Mouse (Mus musculus) embryonic facial prominence, embryonic 12.5 days (tissue): Measurements from ENCODE around the gene 4930562C15Rik. TPM values are rescaled to one million over a fixed set of nuclear protein-coding genes. Genes with fewer than 3 reads are reported as not detected.
"Not testable (repeated sequence)": the region's sequence is repeated elsewhere in the genome, so short reads cannot be mapped to it uniquely, and the experiment has no call there.

Experiments
- ATAC-seq: fragments of 200-750 bp; cut with Nextera tagmentation; 2 replicates; pipeline ENCODE4 v1.8.0; 2017; ENCODE audit not compliant: insufficient number of reproducible peaks, insufficient read depth, low FRiP score, low TSS enrichment
- H3K27ac ChIP-seq: fragments of 300-500 bp; sonication (generic); 2 replicates; pipeline ENCODE4 v1.5.1; 2016; ENCODE audit warnings: mild to moderate bottlenecking
- H3K27me3 ChIP-seq: fragments of 300-500 bp; sonication (generic); 2 replicates; pipeline ENCODE4 v1.6.1; 2016; ENCODE audit warnings: mild to moderate bottlenecking, moderate library complexity
- H3K36me3 ChIP-seq: fragments of 300-500 bp; sonication (generic); 2 replicates; pipeline ENCODE4 v1.6.1; 2016; ENCODE audit warnings: mild to moderate bottlenecking
- H3K4me1 ChIP-seq: fragments of 300-500 bp; sonication (generic); 2 replicates; pipeline ENCODE4 v1.6.1; 2016
- H3K4me2 ChIP-seq: fragments of 300-500 bp; sonication (generic); replicated peaks from 2 replicates; pipeline ENCODE4 v1.6.1; 2016; ENCODE audit warnings: mild to moderate bottlenecking, moderate library complexity
- H3K4me3 ChIP-seq: fragments of 300-500 bp; sonication (generic); 2 replicates; pipeline ENCODE4 v1.5.1; 2016; ENCODE audit warnings: mild to moderate bottlenecking
- H3K9ac ChIP-seq: fragments of 300-500 bp; sonication (generic); 2 replicates; pipeline ENCODE4 v1.6.1; 2016; ENCODE audit warnings: mild to moderate bottlenecking, moderate library complexity
- H3K9me3 ChIP-seq: fragments of 300-500 bp; sonication (generic); 2 replicates; pipeline ENCODE4 v1.6.1; 2016; ENCODE audit warnings: mild to moderate bottlenecking, moderate library complexity
- WGBS: fragments of 180-500 bp; shearing (Covaris S2); methylation state at CpG from one replicate; pipeline ENCODE4 v1.1.7; 2016; 5-methylcytosine and 5-hydroxymethylcytosine counted together
- polyA plus RNA-seq: library from polyadenylated mRNA; unstranded; fragments of >200 nt; fragmentation: Nextera tagmentation; extraction: Ambion mirVana; gene quantifications from 2 replicates; pipeline ENCODE4 v1.2.1, GENCODE M21; 2016

4930562C15Rik gene
- 0.50 and 0.67 TPM in 2 replicates for polyA plus RNA-seq

GRCm38 (mm10) chr16:4835191-4835590 lies at the start of gene 4930562C15Rik:
Gene 4930562C15Rik (plus strand): TSS chr16:4835416.
- Histone ChIP-seq H3K4me2 (no peak within 1 kb of the TSS), H3K4me1 (no peaks in the 10 kb centered on the region), H3K4me3 (no peak within 1 kb of the TSS), H3K27ac (no peak within 1 kb of the TSS), H3K27me3 (no peaks in the 10 kb centered on the region), H3K36me3 (no peaks in the 10 kb centered on the region), H3K9me3 (no peaks in the 10 kb centered on the region), H3K9ac (no peak within 1 kb of the TSS)
- 89% methylated on average over 3 of the region's 3 CpGs for WGBS
- no peak for ATAC-seq

GRCm38 (mm10) chr16:4785706-4786105 lies 49.5 kb upstream of the 4930562C15Rik start:
- 62% methylated on average over 4 of the region's 4 CpGs for WGBS
- Histone ChIP-seq H3K9ac (no peak overlapping the region), H3K36me3 (0 out of 2 replicates have a peak, but pooled peaks cover 4% of the 10 kb centered on the region), H3K4me3 (no peak overlapping the region), H3K27ac (no peak overlapping the region), H3K4me2 (no peak overlapping the region), H3K9me3 (no peaks in the 10 kb centered on the region), H3K27me3 (no peaks in the 10 kb centered on the region), H3K4me1 (peaks cover 39% of the 10 kb centered on the region)
- ATAC-seq, result no peak

GRCm38 (mm10) chr16:4788176-4788575 lies 47.0 kb upstream of the 4930562C15Rik start:
- Histone ChIP-seq H3K9me3 (no peaks in the 10 kb centered on the region), H3K27ac (no peak overlapping the region), H3K27me3 (no peaks in the 10 kb centered on the region), H3K4me1 (peaks cover 27% of the 10 kb centered on the region), H3K4me3 (no peak overlapping the region), H3K9ac (no peak overlapping the region), H3K4me2 (peak overlapping the region; percentile 91), H3K36me3 (no peaks in the 10 kb centered on the region)
- ATAC-seq, result no peak

- Histone ChIP-seq H3K27me3 (no peaks in the 10 kb centered on the region), H3K4me3 (peak overlapping the region; percentile 81), H3K4me2 (peak overlapping the region; percentile 91), H3K27ac (peak overlapping the region; percentile 98), H3K36me3 (no peaks in the 10 kb centered on the region), H3K4me1 (peaks cover 27% of the 10 kb centered on the region), H3K9ac (peak overlapping the region; percentile 80), H3K9me3 (no peaks in the 10 kb centered on the region)
- ATAC-seq, result peak; percentile 66
- under 1% methylated on average over 29 of the region's 29 CpGs for WGBS
Measured at GRCm38 (mm10) chr16:4789311-4789768, 45.9 kb upstream of the 4930562C15Rik start.

GRCm38 (mm10) chr16:4789810-4790559 lies 45.2 kb upstream of the 4930562C15Rik start, which contains the start of gene Cdip1:
Gene Cdip1 (minus strand): TSS chr16:4790292.
- H3K4me2 ChIP-seq, result peak within 1 kb of the TSS; percentile 91
- no peaks in the 10 kb centered on the region for H3K36me3 ChIP-seq
- H3K9ac ChIP-seq, result peak within 1 kb of the TSS; percentile 80
- H3K4me3 ChIP-seq, result peak within 1 kb of the TSS; percentile 81
- peak within 1 kb of the TSS; percentile 98 for H3K27ac ChIP-seq
- no peaks in the 10 kb centered on the region for H3K27me3 ChIP-seq
- H3K9me3 ChIP-seq, result no peaks in the 10 kb centered on the region
- ATAC-seq, result peak; percentile 97
- H3K4me1 ChIP-seq, result peaks cover 24% of the 10 kb centered on the region
- WGBS, result under 1% methylated on average over 51 of the region's 51 CpGs

- WGBS, result 66% methylated on average over 2 of the region's 2 CpGs
- Histone ChIP-seq H3K9me3 (no peaks in the 10 kb centered on the region), H3K4me1 (peaks cover 17% of the 10 kb centered on the region), H3K9ac (no peak overlapping the region), H3K4me2 (no peak overlapping the region), H3K36me3 (no peaks in the 10 kb centered on the region), H3K4me3 (no peak overlapping the region), H3K27me3 (no peaks in the 10 kb centered on the region), H3K27ac (no peak overlapping the region)
- ATAC-seq, result no peak
Measured at GRCm38 (mm10) chr16:4791332-4791731, 43.9 kb upstream of the 4930562C15Rik start.

GRCm38 (mm10) chr16:4796631-4797030 lies 38.6 kb upstream of the 4930562C15Rik start:
- ATAC-seq, result no peak
- H3K4me1 ChIP-seq, result no peaks in the 10 kb centered on the region
- H3K4me2 ChIP-seq, result no peak overlapping the region
- H3K36me3 ChIP-seq, result no peaks in the 10 kb centered on the region
- H3K9me3 ChIP-seq, result no peaks in the 10 kb centered on the region
- H3K9ac ChIP-seq, result no peak overlapping the region
- no peaks in the 10 kb centered on the region for H3K27me3 ChIP-seq
- H3K4me3 ChIP-seq, result no peak overlapping the region
- H3K27ac ChIP-seq, result no peak overlapping the region
- 82% methylated on average over 4 of the region's 4 CpGs for WGBS

GRCm38 (mm10) chr16:4818349-4818748 lies 16.9 kb upstream of the 4930562C15Rik start:
- no peaks in the 10 kb centered on the region for H3K4me1 ChIP-seq
- H3K27ac ChIP-seq, result no peak overlapping the region
- H3K36me3 ChIP-seq, result no peaks in the 10 kb centered on the region
- no peak overlapping the region for H3K4me2 ChIP-seq
- 92% methylated on average over 3 of the region's 3 CpGs for WGBS
- no peaks in the 10 kb centered on the region for H3K27me3 ChIP-seq
- ATAC-seq, result no peak
- H3K9me3 ChIP-seq, result no peaks in the 10 kb centered on the region
- no peak overlapping the region for H3K4me3 ChIP-seq
- H3K9ac ChIP-seq, result no peak overlapping the region

- H3K4me3 ChIP-seq, H3K27ac ChIP-seq, H3K9ac ChIP-seq, H3K36me3 ChIP-seq, ATAC-seq, H3K27me3 ChIP-seq, H3K4me1 ChIP-seq, H3K9me3 ChIP-seq, H3K4me2 ChIP-seq: not testable (repeated sequence)
- WGBS, result 86% methylated on average over 5 of the region's 5 CpGs
Measured at GRCm38 (mm10) chr16:4824466-4824865, 10.8 kb upstream of the 4930562C15Rik start.

GRCm38 (mm10) chr16:4827639-4828038 lies 7.6 kb upstream of the 4930562C15Rik start:
- H3K4me2 ChIP-seq, result no peak overlapping the region
- H3K27me3 ChIP-seq, result no peaks in the 10 kb centered on the region
- H3K4me3 ChIP-seq, result no peak overlapping the region
- no peak overlapping the region for H3K27ac ChIP-seq
- H3K4me1 ChIP-seq, result no peaks in the 10 kb centered on the region
- 90% methylated on average over 5 of the region's 5 CpGs for WGBS
- no peaks in the 10 kb centered on the region for H3K9me3 ChIP-seq
- ATAC-seq, result no peak
- no peaks in the 10 kb centered on the region for H3K36me3 ChIP-seq
- H3K9ac ChIP-seq, result no peak overlapping the region

- Histone ChIP-seq H3K27ac (no peak overlapping the region), H3K4me1 (no peaks in the 10 kb centered on the region), H3K9ac (no peak overlapping the region), H3K36me3 (no peaks in the 10 kb centered on the region), H3K27me3 (no peaks in the 10 kb centered on the region), H3K4me3 (no peak overlapping the region), H3K4me2 (no peak overlapping the region), H3K9me3 (no peaks in the 10 kb centered on the region)
- 81% methylated on average over 6 of the region's 6 CpGs for WGBS
- ATAC-seq, result no peak
Measured at GRCm38 (mm10) chr16:4829271-4829900, 5.8 kb upstream of the 4930562C15Rik start.
